Mouse (Mus musculus): ENCODE measurements around the gene Nfrkb.

Nfrkb gene

GRCm38 (mm10) chr9:31428971-31429370, 43.0 kb downstream of the Nfrkb start:
- no peak for DNase-seq (ENCODE audit: low spot score)

- DNase-seq (ENCODE audit: low spot score): no peak
Observed at GRCm38 (mm10) chr9:31430011-31430410, 44.0 kb downstream of the Nfrkb start.

- DNase-seq (ENCODE audit: low spot score): no peak
Observed at GRCm38 (mm10) chr9:31431751-31432150, 45.8 kb downstream of the Nfrkb start.

GRCm38 (mm10) chr9:31432336-31432975, 46.5 kb downstream of the Nfrkb start:
- DNase-seq (ENCODE audit: low spot score): peak; percentile 72

- DNase-seq (ENCODE audit: low spot score): no peak
Observed at GRCm38 (mm10) chr9:31433431-31433830, 47.4 kb downstream of the Nfrkb start.

GRCm38 (mm10) chr9:31435415-31435814, 49.4 kb downstream of the Nfrkb start:
- no peak for DNase-seq (ENCODE audit: low spot score)

- DNase-seq (ENCODE audit: low spot score): no peak
Observed at GRCm38 (mm10) chr9:31437861-31438260, 51.9 kb downstream of the Nfrkb start.

GRCm38 (mm10) chr9:31438834-31439233, 52.8 kb downstream of the Nfrkb start:
- DNase-seq (ENCODE audit: low spot score): no peak

- DNase-seq (ENCODE audit: low spot score): no peak
Observed at GRCm38 (mm10) chr9:31439341-31439740, 53.3 kb downstream of the Nfrkb start.

GRCm38 (mm10) chr9:31440366-31440765, 54.4 kb downstream of the Nfrkb start:
- DNase-seq (ENCODE audit: low spot score): no peak

- DNase-seq (ENCODE audit: low spot score): no peak
Observed at GRCm38 (mm10) chr9:31441487-31441886, 55.5 kb downstream of the Nfrkb start.

GRCm38 (mm10) chr9:31444236-31444635, 58.2 kb downstream of the Nfrkb start:
- DNase-seq (ENCODE audit: low spot score): no peak

GRCm38 (mm10) chr9:31449145-31449772, 63.3 kb downstream of the Nfrkb start:
- DNase-seq (ENCODE audit: low spot score): no peak

- DNase-seq (ENCODE audit: low spot score): no peak
Observed at GRCm38 (mm10) chr9:31452166-31452565, 66.2 kb downstream of the Nfrkb start.

GRCm38 (mm10) chr9:31454356-31454755, 68.4 kb downstream of the Nfrkb start:
- DNase-seq (ENCODE audit: low spot score): no peak

GRCm38 (mm10) chr9:31463190-31463589, 77.2 kb downstream of the Nfrkb start:
- no peak for DNase-seq (ENCODE audit: low spot score)

GRCm38 (mm10) chr9:31463692-31464474, 77.9 kb downstream of the Nfrkb start, which contains the start of gene Tmem45b:
TSS of gene Tmem45b (minus strand) at chr9:31464462.
- no peak for DNase-seq (ENCODE audit: low spot score)
